Mouse (Mus musculus) spleen, adult 12 weeks (tissue): ENCODE measurements around the gene Kxd1.

Experiments
- DNase-seq: peaks from one replicate; pipeline ENCODE4 v3.0.0; 2022; ENCODE audit warnings: low spot score

The Kxd1 gene

DNA sequence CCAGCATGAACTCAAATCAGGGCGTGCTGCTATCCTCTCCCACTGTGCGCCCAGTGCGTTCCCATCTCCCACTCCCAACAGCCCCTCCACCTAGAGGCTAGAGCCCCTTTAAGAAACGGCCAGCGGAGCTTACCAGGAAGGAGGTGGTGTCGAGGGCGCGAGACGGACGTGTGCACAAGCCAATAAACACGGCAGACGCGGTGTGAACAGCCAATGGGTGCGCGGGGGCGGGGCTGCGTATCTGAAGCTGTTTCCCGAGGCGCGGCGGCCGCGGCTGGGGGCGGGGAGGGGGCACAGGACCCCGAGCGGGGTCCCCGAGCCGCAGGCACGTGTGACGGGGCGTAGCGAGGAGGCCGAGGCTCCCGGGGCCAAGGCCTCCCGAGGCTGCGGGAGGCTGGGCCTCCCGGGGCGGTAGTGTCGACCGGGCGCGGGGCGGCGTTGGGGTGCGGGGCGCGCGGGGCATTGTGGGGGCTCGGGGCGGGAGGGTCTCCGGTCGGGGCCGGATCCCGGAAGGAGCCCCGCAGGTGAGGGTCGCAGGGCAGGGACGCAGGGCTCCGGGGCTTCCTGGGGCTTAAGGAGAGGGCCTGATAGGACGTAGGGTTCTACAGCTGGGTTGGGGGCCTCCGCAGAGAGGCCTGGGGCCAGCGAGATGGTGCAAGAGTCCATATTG is at the start of gene Kxd1, which contains the start of gene Fkbp8:
Kxd1 (minus strand) TSS at position 445 of the 670 bp plus-strand sequence.
Fkbp8 (plus strand) TSS at position 213 of the 670 bp plus-strand sequence.
- peak; percentile 94 for DNase-seq

DNA sequence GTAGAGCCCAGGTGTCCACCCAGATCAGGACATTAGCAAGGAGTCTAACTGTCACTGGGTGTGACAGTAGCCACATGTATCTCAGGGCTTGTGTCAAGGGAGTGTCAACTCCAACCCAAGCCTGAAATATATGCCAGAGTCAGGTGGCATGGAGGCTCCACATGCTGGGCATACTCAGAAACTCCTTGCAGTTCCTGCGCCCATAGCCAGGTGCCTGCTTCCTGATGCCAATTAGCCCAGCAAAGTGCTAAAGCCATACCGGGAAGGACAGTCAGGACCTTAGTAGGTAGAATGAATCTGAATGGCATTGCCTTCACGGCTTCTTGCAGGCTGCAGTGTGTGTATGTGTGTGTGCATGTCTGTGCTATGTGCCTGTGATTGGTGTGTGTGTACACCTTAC is 49.5 kb upstream of the Kxd1 start:
- DNase-seq, result no peak

DNA sequence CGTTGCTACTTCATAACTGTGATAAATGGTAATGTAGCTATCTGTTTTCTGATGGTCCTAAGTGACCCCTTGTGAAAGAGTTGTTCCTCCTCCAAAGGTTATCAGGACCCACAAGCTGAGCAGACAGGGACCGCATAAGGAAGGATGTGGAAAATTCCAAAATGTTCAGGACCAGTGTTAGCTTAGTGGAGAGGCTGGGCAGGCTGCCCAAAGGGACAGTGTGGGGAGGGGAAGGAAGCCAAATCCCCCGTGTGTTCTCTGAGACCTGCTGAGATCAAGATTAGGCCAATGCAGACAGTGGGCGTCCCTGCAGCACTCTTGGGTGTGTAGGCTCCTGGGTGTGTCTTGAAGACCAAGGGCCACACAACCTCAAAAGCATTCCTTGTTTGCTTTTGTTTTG is 47.2 kb upstream of the Kxd1 start:
- DNase-seq, result no peak

GRCm38 (mm10) chr8:70574302-70574701 is 46.5 kb upstream of the Kxd1 start:
- DNase-seq, result no peak

DNA sequence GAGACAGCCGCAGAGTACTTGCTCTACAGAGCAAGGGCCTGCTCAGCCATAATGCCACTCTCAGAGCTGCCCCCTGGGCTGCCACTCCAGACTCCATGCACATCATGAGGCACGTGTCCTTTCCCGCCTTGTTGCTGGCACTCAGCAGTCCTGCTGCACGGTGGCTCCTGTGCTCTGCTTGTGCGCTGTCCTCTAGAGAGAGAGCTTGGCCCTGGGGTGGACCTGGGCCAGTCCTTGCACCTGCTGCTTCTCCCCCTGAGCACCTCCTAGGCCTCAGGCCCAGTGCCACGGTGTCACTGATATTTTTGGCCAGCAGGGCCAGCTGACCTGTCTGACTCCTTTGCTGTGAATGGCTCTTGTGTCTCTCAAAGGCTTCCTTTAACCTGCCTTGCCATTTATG is 43.2 kb upstream of the Kxd1 start:
- DNase-seq, result no peak

- no peak for DNase-seq
Observed at GRCm38 (mm10) chr8:70570360-70570759, 42.6 kb upstream of the Kxd1 start.

DNA sequence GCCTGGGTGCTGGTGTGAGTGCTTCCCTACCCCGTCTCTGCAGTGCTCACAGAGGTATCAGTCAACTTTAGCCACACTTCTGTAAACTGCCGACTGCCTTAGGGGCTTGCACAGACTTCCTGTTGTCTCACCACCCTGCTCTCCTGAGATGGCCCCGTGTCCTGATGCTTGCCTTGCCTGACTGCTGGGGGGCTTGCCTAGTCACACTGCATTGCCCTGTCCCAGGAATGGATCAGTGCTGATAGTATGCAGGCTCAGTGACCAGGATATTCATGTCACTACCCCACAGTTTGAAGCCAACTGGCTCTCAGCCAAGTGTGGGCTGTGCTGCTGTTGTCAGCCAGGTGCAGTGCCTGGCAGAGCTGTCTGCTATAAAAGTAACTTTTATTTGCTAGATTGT is 37.8 kb upstream of the Kxd1 start:
- no peak for DNase-seq

DNA sequence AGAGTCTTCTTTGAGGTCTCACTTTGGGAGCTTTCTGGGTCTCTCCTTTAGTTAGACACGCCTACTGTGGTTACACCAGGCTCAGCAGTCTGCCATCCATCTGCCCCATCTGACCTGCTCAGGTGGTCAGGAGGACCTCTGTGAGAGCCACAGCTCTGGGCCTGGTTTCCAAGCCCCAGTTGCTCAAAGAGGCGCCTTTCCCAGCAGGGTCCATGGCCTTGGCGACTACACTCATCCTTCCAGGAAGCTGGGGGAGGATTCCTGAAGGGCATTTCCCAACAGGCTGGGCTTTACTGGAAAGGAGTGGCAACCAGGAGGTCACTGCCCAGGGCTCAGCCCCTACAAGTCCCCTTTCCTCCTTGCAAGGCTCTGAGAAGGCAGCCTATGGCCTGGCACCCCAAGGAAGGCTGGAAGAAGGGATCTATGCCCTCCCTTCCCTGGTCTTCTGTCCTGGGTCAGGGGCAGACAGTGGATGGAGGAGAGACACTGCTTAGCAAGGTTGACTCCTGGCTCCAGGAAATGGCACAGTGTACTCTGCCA is 37.0 kb upstream of the Kxd1 start:
- DNase-seq, result no peak

DNA sequence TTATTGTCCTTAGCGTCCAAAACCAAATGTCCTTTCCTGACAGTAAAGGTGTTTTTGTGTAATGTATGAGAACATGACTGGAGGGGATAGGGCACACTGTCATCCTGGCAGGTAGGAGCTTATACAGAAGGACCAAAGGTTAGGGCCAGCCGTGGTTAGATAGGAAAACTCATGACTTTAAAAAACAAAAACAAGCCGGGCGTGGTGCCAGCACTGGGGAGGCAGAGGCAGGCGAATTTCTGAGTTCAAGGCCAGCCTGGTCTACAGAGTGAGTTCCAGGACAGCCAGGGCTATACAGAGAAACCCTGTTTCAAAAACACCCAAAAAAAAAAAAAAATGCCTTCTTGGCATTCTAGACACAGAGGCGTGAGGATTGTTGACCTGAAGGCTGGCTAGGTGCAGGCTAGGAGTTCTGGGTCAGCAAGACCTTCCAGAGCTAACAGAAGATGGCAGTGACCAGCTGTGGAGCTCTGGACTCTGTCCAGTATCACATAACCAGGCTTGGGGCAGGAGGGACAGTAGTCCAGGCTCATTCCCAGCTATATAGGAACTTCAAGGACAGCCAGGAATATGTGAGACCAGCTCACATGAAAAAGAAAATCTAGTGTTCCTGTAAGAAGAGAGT is 36.1 kb upstream of the Kxd1 start:
- DNase-seq, result no peak

DNA sequence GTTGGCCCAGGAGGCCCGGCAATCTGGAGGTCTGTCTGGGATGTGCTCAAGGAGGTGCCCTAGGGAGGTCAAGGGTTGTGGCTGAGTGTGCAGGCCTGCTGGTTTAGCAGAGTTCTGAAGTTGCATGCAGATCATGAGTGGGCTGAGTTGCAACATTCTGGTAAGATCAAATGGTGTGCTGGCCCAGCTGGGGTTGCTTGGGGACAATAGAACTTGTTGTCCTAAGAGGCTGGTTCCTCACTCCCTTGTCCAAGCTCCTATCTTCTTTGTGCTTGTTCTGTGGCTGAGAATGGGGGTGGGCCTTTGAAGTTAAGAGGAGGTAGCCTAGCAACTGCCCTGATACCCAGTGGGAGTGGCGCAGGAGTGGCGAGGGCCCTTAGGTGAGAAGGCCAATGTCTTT is 35.0 kb upstream of the Kxd1 start:
- DNase-seq, result no peak

- no peak for DNase-seq
Observed at GRCm38 (mm10) chr8:70561809-70562535, 34.2 kb upstream of the Kxd1 start.

- DNase-seq, result no peak
Observed at GRCm38 (mm10) chr8:70561357-70561756, 33.6 kb upstream of the Kxd1 start.

- no peak for DNase-seq
Observed at GRCm38 (mm10) chr8:70560564-70560963, 32.8 kb upstream of the Kxd1 start.

DNA sequence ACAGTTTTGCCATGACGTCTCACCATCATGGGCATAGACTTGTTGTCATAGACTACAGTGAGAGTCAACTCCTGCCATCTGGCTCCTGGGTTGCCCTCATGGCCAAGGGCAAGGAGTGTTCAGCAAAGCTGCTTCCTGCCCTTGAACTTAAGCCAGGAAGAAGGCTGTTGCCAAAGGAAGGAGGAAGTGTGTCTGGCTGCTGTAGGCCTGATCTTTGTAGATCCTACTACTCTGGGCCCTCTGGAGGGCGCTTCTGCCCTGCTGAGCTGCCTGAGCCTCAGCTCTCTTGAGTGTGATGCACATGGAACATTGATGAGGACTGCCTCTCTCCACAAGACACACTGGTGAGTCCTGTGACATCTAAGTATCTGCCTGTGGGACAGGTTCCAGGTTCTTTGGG is 32.3 kb upstream of the Kxd1 start:
- DNase-seq, result no peak

- DNase-seq, result no peak
Observed at GRCm38 (mm10) chr8:70558983-70559382, 31.2 kb upstream of the Kxd1 start.

DNA sequence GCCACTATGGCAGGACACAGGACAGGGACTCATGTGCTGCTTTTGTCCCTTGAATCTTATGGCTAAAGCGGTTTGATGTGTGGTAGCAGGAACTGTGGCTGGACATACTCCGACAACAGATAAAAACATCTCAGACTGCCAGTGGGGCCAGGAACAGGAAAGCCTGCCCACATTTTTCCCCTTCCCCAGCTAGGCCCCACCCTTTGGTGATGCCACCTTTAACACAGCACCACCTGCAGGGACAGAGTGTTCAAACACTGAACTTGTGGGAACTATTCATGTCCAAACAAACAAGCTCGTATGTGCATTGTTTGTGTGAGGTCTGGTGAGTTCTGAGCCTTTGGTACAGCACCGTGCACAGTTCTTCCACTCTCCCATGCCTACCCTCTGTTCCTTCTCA is 30.6 kb upstream of the Kxd1 start:
- no peak for DNase-seq

DNA sequence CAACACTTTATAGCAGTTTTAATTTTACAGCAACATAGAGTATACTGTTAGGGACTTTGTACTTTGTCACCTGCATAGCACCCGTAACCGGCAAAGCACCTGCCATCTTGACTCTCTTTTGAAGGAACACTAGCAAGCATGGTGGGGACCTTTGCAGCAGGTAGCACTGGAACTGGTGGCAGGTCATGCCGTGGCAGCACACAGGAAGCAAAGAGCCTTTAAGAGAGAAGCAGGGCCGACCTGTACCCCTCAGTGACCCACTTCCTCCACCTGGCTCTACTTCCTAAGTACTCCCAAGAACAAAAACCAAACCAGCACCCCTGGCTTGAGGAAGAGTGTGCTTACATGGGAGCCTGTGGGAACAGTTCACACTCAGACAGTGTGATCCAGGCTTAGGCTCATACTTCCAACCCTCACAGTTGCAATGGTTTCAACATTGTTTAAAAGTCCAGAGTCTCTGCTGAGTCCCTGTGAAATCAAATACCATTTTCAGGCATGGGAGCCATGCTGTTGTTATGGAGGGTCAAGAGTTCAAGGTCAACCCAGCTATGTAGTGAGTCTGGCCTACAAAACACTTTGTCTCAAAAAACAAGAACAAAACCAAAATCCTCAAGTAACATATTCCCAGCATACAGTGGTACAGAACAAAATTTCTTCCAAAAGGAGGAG is 27.5 kb upstream of the Kxd1 start:
- no peak for DNase-seq

DNA sequence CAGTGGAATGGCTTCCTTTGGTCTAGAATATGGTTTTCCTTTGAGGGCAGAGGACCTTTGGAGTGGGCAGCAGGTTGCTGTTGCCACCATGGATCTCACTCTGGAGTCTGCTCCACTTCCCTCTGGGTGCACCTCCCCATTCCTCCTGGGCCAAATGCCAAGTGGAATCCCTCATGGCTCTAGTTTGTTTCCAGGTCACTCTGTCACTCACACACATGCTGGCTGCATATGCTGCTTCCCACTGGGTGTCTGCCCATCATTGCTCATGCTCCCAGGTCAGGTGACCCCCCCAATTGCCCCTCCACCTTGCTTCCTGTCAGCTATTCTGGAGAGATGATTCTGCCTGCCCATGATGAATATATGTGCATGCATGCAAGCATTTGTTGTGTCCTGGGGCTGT is 26.0 kb upstream of the Kxd1 start:
- no peak for DNase-seq

DNA sequence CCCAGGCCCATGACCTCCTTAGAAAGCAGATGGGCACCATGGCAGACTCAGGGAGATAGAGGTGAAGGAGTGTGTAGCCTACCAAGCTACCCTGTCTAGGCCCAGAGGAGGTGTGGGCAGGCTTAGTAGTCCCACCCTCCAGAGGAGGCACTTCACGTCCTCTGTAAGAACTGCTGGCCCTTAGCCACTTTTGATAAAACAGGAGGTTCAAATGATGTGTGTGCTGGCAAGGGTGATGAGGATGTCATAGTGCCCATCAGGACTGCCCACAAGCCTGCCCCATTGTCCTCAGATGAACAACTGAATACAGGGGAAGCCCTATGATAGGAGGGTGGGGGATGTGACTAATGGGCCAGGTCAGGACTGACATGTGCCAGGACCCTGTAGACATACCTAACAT is 25.1 kb upstream of the Kxd1 start:
- DNase-seq, result no peak

GRCm38 (mm10) chr8:70551558-70552161 is 23.9 kb upstream of the Kxd1 start:
- DNase-seq, result no peak

DNA sequence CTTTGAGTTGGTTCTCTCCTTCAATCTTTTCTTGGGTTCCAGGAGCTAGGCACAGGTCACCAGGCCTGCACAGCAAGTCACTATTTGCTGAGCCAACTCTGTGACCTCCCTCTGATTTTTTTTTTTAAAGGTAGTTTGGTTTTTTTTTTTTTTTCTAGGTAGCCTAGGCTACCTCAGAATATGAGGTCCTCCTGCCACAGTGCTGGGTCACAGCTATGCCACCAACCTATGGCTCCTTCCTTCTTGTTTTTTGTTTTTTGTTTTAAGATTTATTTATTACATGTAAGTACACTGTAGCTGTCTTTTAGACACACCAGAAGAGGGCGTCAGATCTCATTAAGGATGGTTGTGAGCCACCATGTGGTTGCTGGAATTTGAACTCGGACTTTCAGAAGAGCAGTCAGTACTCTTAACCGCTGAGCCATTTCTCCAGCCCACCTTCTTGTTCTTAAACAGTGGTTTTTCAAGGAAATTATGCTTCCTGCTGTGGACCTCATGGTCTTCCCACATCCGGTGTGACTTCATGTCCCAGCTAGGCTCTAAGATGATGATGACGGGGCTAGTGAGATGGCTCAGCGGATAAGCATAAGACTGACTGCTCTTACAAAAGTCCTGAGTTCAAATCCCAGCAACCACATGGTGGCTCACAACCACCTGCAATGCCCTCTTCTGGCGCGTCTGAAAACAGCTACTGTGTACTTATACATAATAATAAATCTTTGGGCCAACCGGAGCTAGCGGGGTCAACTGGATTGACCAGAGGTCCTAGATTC is 21.8 kb upstream of the Kxd1 start:
- DNase-seq, result no peak
